Mouse (Mus musculus) lung, embryonic 15.5 days (tissue): ENCODE data around the gene Gm8909. TPM values are rescaled to one million over a fixed set of nuclear protein-coding genes. Genes with fewer than 3 reads are reported as not detected.
"Not testable (repeated sequence)": the region's sequence is repeated elsewhere in the genome, so short reads cannot be mapped to it uniquely, and the experiment has no call there.

Experiments
- ATAC-seq: fragments of 200-750 bp; cut with Nextera tagmentation; 2 replicates; pipeline ENCODE4 v1.8.0; 2017; ENCODE audit warnings: moderate number of reproducible peaks, borderline replicate concordance; ENCODE audit not compliant: low FRiP score, low TSS enrichment; ENCODE audit errors: extremely low read depth
- H3K27ac ChIP-seq: fragments of 300-500 bp; sonication (generic); 2 replicates; pipeline ENCODE4 v1.5.1; 2015; ENCODE audit warnings: moderate library complexity, mild to moderate bottlenecking, inconsistent platforms
- H3K27me3 ChIP-seq: fragments of 300-500 bp; sonication (generic); 2 replicates; pipeline ENCODE4 v1.6.1; 2015; ENCODE audit warnings: inconsistent platforms
- H3K36me3 ChIP-seq: fragments of 300-500 bp; sonication (generic); 2 replicates; pipeline ENCODE4 v1.6.1; 2015; ENCODE audit warnings: inconsistent platforms
- H3K4me1 ChIP-seq: fragments of 300-500 bp; sonication (generic); 2 replicates; pipeline ENCODE4 v1.6.1; 2015; ENCODE audit warnings: inconsistent platforms
- H3K4me2 ChIP-seq: fragments of 300-500 bp; sonication (generic); 2 replicates; pipeline ENCODE4 v1.6.1; 2015; ENCODE audit warnings: inconsistent platforms, mild to moderate bottlenecking, moderate library complexity
- H3K4me3 ChIP-seq: fragments of 300-500 bp; sonication (generic); 2 replicates; pipeline ENCODE4 v1.5.1; 2015; ENCODE audit warnings: mild to moderate bottlenecking, inconsistent platforms
- H3K9ac ChIP-seq: fragments of 300-500 bp; sonication (generic); 2 replicates; pipeline ENCODE4 v1.6.1; 2015; ENCODE audit warnings: inconsistent platforms
- H3K9me3 ChIP-seq: fragments of 300-500 bp; sonication (generic); 2 replicates; pipeline ENCODE4 v1.6.1; 2016; ENCODE audit warnings: inconsistent platforms
- WGBS: fragments of 180-500 bp; shearing (Covaris S2); methylation state at CpG from one replicate; pipeline ENCODE4 v1.1.7; 2015; 5-methylcytosine and 5-hydroxymethylcytosine counted together
- polyA plus RNA-seq: library from polyadenylated mRNA; unstranded; fragments of >200 nt; fragmentation: Nextera tagmentation; extraction: Ambion mirVana; gene quantifications from 2 replicates; pipeline ENCODE4 v1.2.1, GENCODE M21; 2015

Gm8909 gene
- polyA plus RNA-seq, 1 experiment from 2014 or later = 35.2 TPM

GRCm38 (mm10) chr17:36161129-36162051, 6.9 kb downstream of the Gm8909 start:
- 3% methylated on average over 54 of the region's 56 CpGs for WGBS
- H3K36me3 ChIP-seq = no peaks in the 10 kb centered on the region
- H3K4me1 ChIP-seq = no peaks in the 10 kb centered on the region
- H3K4me3 ChIP-seq = peak overlapping the region; percentile 27
- peak overlapping the region; percentile 36 for H3K9ac ChIP-seq
- peak overlapping the region; percentile 67 for H3K27ac ChIP-seq
- H3K9me3 ChIP-seq = no peaks in the 10 kb centered on the region
- H3K4me2 ChIP-seq = peak overlapping the region; percentile 59
- peak; percentile 55; the same call in 1 of the 2 replicates for ATAC-seq
- H3K27me3 ChIP-seq = peaks cover 70% of the 10 kb centered on the region

- not testable (repeated sequence) for ATAC-seq, H3K4me1 ChIP-seq, H3K9me3 ChIP-seq, H3K36me3 ChIP-seq
- peaks cover 47% of the 10 kb centered on the region for H3K27me3 ChIP-seq
- peak overlapping the region; percentile 41 for H3K4me3 ChIP-seq
- H3K27ac ChIP-seq = peak overlapping the region; percentile 69; the same call in 1 of the 2 replicates
- 7% methylated on average over 11 of the region's 11 CpGs for WGBS
- H3K4me2 ChIP-seq = peak overlapping the region; percentile 59
- peak overlapping the region; percentile 41; the same call in 1 of the 2 replicates for H3K9ac ChIP-seq
Measured at GRCm38 (mm10) chr17:36158264-36158663, 10.1 kb downstream of the Gm8909 start.

GRCm38 (mm10) chr17:36157782-36158181, 10.6 kb downstream of the Gm8909 start:
- H3K4me2 ChIP-seq = peak overlapping the region; percentile 59
- under 1% methylated on average over 36 of the region's 36 CpGs for WGBS
- not testable (repeated sequence) for H3K36me3 ChIP-seq, H3K9me3 ChIP-seq, H3K4me1 ChIP-seq, ATAC-seq
- peak overlapping the region; percentile 41 for H3K4me3 ChIP-seq
- H3K27me3 ChIP-seq = peaks cover 46% of the 10 kb centered on the region
- peak overlapping the region; percentile 69 for H3K27ac ChIP-seq
- H3K9ac ChIP-seq = peak overlapping the region; percentile 41

- ATAC-seq = peak; percentile 84
- WGBS = 10% methylated on average over 3 of the region's 3 CpGs
- H3K9me3 ChIP-seq = no peaks in the 10 kb centered on the region
- H3K4me2 ChIP-seq = peak overlapping the region; percentile 50
- peak overlapping the region; percentile 32 for H3K4me3 ChIP-seq
- H3K27ac ChIP-seq = peak overlapping the region; percentile 88
- H3K9ac ChIP-seq = peak overlapping the region; percentile 21
- peaks cover 6% of the 10 kb centered on the region; the same call in 1 of the 2 replicates for H3K4me1 ChIP-seq
- H3K27me3 ChIP-seq = peaks cover 28% of the 10 kb centered on the region
- H3K36me3 ChIP-seq = no peaks in the 10 kb centered on the region
Measured at GRCm38 (mm10) chr17:36154271-36155149, 13.8 kb downstream of the Gm8909 start.

GRCm38 (mm10) chr17:36151200-36151599, 17.1 kb downstream of the Gm8909 start:
- not testable (repeated sequence) for ATAC-seq, H3K27ac ChIP-seq, H3K9me3 ChIP-seq, H3K9ac ChIP-seq, H3K4me2 ChIP-seq, H3K36me3 ChIP-seq, H3K4me1 ChIP-seq, H3K4me3 ChIP-seq
- WGBS = 32% methylated on average over 4 of the region's 4 CpGs
- peaks cover 22% of the 10 kb centered on the region; the same call in 1 of the 2 replicates for H3K27me3 ChIP-seq

GRCm38 (mm10) chr17:36148468-36148867, 19.9 kb downstream of the Gm8909 start:
- not testable (repeated sequence) for H3K4me3 ChIP-seq, H3K36me3 ChIP-seq, H3K4me1 ChIP-seq, ATAC-seq, H3K4me2 ChIP-seq, H3K9me3 ChIP-seq, H3K9ac ChIP-seq
- WGBS = 73% methylated on average over 5 of the region's 5 CpGs
- Histone ChIP-seq H3K27me3 (peaks cover 39% of the 10 kb centered on the region), H3K27ac (peak overlapping the region; percentile 29; the same call in 1 of the 2 replicates)

GRCm38 (mm10) chr17:36146937-36147336, 21.4 kb downstream of the Gm8909 start:
- H3K9ac ChIP-seq, H3K9me3 ChIP-seq, H3K36me3 ChIP-seq, ATAC-seq, H3K4me1 ChIP-seq, H3K4me3 ChIP-seq, H3K4me2 ChIP-seq: not testable (repeated sequence)
- WGBS = 79% methylated on average over 1 of the region's 1 CpGs
- Histone ChIP-seq H3K27me3 (peaks cover 44% of the 10 kb centered on the region), H3K27ac (peak overlapping the region; percentile 47; the same call in 1 of the 2 replicates)

- not testable (repeated sequence) for H3K4me1 ChIP-seq, H3K9me3 ChIP-seq, H3K36me3 ChIP-seq, ATAC-seq
- peak overlapping the region; percentile 47 for H3K4me3 ChIP-seq
- H3K4me2 ChIP-seq = peak overlapping the region; percentile 66
- peaks cover 40% of the 10 kb centered on the region for H3K27me3 ChIP-seq
- H3K27ac ChIP-seq = peak overlapping the region; percentile 48
- peak overlapping the region; percentile 43 for H3K9ac ChIP-seq
- WGBS = under 1% methylated on average over 12 of the region's 13 CpGs
Measured at GRCm38 (mm10) chr17:36145861-36146156, 22.5 kb downstream of the Gm8909 start.

GRCm38 (mm10) chr17:36145111-36145860, 23.1 kb downstream of the Gm8909 start:
- peaks cover 40% of the 10 kb centered on the region for H3K27me3 ChIP-seq
- H3K27ac ChIP-seq = peak overlapping the region; percentile 48
- no peaks in the 10 kb centered on the region for H3K9me3 ChIP-seq
- peak overlapping the region; percentile 47 for H3K4me3 ChIP-seq
- WGBS = 3% methylated on average over 63 of the region's 78 CpGs
- ATAC-seq = peak; percentile 64; the same call in 1 of the 2 replicates
- H3K4me2 ChIP-seq = peak overlapping the region; percentile 66
- H3K9ac ChIP-seq = peak overlapping the region; percentile 43
- H3K4me1 ChIP-seq = peaks cover 3% of the 10 kb centered on the region; the same call in 1 of the 2 replicates
- no peaks in the 10 kb centered on the region for H3K36me3 ChIP-seq

GRCm38 (mm10) chr17:36136299-36136848, 32.0 kb downstream of the Gm8909 start:
- not testable (repeated sequence) for H3K4me2 ChIP-seq, H3K27ac ChIP-seq, H3K36me3 ChIP-seq, H3K9ac ChIP-seq, H3K27me3 ChIP-seq, H3K4me3 ChIP-seq, H3K9me3 ChIP-seq, ATAC-seq, H3K4me1 ChIP-seq
- 47% methylated on average over 1 of the region's 1 CpGs for WGBS
